Mouse (Mus musculus) cerebellum, postnatal 36 days (tissue): ENCODE measurements around the gene Rxra.

Experiments used
- DNase-seq, 2 experiments: peaks; one replicate each; pipeline ENCODE4 v3.0.0; 2021 to 2022; ENCODE audit warnings: mixed read lengths in 2 of 2

The Rxra gene

GRCm38 (mm10) chr2:27740091-27740608 is 63.9 kb downstream of the Rxra start:
- peak; percentile 31 to 39 for DNase-seq

DNA sequence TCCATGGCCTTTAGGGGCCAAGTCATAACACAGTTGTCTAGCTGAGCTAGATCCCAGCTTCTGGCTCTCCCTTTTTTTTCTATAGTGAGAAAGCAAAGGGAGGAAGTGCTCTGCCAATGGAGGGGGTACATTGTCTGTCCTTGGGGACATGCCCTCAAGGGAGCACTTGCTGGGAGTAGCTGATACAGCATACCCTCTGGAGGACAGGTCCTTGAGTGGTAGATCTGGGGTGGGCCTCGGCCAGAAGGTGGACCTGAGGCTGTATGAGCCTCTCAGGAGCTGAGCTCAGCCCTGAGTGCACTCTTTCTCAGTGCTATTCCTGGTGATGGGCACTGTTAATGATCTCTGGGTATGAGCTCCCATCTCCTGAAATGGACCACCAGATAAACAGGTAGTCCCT is 66.9 kb downstream of the Rxra start:
- no peak for DNase-seq

- DNase-seq: no peak
These were observed 67.8 kb downstream of the Rxra start for GRCm38 (mm10) chr2:27743863-27744611.

DNA sequence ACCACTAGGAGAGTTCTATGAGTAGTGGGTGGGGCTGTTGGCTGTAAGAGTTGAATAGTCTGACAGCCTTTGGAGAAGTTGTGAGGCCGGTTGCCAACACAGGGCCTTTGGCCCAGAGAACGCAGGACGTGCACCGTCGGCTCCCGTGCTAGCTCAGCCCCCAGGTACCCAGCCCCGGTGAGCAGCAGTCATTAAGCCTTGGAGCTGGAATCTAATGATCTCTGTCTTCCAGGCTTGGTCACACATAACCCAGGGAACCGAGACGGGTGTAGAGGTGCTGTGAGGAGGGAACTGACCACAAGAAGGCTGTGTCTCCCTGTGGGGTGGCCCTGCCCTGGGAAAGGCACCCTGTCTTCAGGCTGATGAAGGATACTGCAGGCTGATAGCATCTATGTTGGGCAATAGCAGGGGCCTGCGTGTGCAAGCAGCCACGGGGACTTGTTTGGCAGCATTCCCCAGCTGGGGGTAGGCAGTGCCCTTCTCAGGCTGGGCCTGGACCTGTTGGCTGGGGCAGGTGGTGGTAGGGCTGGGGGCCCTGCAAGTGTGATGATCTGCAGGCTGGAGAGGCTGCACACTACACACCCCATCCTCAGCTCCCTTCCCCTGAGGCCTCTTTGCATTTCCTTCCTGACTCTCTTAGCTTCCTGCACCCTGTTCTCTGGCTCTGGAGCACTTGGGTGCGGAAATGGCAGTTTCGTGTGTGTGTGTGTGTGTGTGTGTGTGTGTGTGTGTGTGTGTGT is 68.5 kb downstream of the Rxra start:
- DNase-seq: no peak

DNA sequence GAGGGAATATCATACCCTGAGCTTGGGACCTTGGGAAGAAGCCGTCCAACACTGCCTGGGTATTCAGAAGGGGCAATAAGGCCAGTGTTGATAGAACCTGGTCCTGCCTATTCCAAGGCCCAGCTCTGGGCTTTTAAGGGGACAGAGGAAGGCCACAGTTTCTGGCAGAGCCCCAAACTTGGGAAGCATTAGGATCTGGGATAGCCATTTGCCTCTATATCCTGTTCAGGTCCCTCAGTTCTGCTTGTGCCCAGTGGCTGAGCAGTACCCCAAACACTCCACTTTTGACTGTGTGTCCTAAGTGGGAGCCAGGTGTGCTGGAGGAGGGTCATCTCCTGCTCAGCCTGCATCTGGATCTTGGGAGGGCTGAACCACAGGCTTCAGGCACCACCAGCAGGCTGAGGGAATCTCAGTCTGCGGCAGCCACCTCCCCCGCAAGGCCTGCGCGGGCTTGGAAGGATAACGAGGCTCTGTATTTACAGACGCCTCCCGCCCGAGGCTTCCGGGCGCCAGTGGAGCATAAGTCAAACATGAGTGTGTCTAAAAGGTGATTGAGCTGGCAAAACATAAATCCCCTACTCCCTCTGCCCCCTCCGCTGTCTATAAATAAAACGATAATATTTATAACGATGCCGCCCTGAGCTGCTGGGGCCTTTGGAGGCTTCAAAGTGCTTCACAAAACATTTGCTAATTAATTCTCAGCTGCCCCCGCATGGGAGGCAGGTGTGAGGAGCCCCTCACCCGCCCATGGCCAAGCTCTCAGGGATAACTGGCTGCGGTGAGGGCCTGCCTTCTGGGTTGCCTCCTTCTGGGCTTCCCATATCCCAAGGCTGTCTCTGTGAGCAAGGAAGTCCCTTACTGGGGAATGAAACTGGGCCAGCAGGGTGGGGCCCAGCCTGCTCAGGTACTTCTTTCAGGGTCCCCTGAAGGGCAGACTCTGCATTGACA is 69.7 kb downstream of the Rxra start:
- no peak for DNase-seq

DNA sequence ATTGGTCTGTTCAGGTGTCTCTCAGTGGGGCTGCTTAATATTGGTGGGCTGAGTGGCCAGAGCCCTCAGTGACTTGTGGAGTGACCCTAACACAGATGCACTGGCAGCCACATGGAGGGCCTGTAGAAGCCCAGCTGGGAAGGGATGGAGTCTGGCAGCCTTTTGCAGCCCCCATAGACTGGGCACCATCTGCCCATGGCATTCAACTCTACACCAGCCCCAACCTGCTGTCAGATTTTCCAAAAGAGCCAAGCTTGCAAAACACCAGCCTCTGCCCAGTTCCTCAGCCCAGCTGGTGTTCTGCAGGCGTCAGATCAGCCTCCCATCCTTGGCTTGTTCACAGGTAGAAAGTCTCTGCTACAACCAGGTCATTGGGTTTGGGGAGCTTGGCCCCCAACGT is 70.6 kb downstream of the Rxra start:
- DNase-seq: no peak

DNA sequence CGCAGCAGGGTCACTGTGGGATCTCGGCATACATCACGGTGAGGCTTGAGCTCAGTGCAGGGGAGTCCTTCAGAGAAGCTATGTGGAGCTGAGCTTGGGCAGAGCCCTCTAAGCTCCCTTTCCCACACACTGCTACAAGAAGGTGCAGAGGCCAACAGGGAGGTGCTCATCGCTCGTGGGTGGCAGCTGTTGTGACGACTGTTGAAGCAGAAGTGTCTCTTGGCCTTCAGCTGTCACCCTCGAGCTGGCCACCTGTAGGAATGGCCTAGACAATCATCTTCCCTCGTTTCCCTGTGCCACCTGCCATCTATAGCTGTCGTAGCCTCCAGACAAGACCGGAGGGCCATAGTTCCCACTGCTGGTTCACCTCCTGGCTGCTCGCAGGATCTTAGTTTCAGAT is 72.7 kb downstream of the Rxra start:
- no peak for DNase-seq

DNA sequence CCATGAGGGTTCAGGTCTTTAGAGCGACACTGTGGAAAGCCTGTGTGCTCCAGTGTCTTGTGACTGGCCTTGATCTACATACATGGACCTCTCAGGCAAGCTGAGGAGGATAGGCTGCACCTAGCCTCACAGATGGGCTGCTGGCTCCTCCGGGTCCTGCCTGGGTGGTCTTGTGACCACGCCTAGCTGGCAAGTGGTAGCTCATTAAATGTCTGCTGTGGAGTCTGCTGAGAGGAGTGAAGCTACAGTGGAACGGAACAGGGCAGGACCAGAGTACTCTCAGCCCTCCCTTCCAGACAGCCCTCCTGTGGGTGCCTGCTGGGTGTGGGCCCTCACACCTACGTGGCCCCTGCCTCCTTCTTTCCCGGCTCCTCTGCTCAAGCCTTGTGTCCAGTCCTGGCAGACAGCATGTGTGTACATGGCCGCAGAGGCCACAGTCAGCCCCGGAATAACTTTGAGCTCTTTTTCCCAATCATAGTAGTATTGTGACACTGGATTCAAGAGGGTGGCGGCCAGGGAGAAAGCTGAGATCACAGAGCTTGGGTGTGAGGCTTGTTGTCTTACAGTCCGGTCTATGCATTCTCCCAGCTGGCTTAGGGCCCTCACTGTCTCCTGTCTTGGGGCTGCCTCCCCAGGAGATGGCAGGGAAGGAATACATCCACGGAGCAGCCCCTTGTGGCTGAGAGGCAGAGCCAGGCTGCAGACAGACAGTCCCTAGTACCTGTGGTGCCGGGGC is 74.3 kb downstream of the Rxra start:
- no peak for DNase-seq

DNA sequence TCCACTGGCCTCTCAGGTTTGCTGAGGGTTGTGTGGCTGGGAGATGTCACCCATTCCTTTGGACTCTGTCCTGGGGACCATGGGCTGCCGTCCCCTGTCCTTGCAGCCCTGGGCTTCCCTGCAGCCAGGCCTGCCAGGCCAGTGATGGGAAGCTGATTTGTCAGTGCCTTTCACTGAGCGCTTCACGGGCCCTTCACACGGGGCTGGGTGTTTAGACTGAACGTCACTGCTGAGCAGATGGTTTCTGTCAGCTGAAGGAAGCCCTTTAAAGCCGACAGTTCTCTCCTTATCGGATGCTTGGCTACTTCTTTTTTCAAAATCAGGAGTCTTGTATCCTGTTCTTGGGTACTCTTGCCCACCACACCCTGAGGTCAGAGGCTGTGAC is 74.9 kb downstream of the Rxra start:
- DNase-seq: no peak

- no peak for DNase-seq
These were observed 75.6 kb downstream of the Rxra start for GRCm38 (mm10) chr2:27751803-27752202.

DNA sequence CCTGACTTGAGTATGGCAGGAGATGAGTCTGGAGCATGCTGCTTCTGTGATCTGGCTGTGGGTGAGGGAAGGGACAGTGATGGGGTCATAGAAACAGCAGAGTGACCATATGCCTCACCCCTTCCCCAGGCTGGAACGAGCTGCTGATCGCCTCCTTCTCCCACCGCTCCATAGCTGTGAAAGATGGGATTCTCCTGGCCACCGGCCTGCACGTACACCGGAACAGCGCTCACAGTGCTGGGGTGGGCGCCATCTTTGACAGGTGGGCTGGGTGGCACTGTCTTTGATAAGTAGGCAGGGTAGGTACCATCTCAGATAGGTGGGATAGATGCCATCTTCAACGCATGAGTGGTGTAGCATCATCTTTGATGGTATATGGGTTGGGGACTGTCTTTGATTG is 77.9 kb downstream of the Rxra start:
- no peak for DNase-seq

DNA sequence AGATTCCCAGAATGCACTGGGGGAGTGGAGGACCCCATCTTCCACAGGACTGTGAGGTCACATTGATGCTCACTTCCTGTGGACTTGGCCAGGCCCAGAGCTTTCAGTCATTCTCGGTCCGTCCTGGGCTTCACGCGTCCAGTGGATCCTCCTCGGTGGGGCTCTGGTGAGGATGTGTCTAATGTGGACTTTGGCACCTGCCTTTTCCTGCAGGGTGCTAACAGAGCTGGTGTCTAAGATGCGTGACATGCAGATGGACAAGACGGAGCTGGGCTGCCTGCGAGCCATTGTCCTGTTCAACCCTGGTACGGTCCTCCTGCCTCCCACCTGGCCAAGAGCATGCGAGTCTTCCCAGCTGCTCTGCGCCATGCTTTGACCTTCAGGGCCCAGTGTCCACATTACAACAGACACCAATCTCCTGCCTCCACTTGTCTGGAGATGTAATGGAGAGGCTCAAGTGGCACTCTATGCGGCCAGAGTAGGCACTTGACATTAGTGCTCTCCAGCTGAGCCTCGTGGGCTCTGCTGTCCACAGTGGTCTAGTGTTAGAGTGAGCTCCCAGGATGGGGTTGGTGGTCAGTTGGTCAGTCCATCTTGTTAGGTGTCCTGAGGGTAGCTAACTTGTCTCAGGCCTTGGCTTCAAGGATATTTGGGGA is 79.9 kb downstream of the Rxra start:
- DNase-seq: no peak

GRCm38 (mm10) chr2:27758414-27759301 is 82.4 kb downstream of the Rxra start:
- DNase-seq: peak; percentile 87 to 91

GRCm38 (mm10) chr2:27759431-27759830 is 83.2 kb downstream of the Rxra start:
- DNase-seq: no peak

DNA sequence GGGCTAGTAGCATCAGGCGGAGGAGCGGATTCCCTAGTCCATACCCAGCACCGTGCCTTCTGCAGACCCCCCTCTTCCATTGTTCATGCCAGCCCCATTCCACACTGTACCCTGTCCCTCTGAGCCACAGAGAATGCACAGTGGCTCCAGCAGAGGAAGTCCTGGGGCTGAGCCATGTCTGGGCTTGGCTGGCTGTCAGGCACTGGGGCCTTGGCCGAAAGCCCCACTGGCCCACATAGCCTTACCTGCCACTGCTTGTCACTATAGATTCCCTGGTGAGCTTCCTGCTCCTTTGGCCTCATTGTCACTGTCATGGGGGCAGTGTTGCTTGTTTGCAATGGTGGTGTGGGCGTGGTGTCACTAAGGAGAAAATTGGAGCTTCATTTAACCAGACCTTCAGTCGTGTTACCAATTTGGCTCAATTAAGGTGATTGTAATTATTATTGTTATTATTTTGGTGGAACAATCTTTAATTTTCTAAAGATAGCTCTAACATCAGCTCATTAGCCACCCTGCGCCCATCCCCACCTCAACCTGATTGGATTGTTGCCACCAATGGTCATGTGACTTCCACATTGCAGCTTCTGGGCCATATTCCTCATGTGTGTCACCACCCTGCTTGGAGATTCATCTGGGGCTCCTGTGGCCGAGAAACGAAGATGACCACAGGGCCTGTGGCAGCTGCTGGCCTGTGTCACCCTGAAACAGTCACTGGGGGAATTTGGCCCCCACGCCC is 85.2 kb downstream of the Rxra start:
- peak; percentile 56 to 60 for DNase-seq

DNA sequence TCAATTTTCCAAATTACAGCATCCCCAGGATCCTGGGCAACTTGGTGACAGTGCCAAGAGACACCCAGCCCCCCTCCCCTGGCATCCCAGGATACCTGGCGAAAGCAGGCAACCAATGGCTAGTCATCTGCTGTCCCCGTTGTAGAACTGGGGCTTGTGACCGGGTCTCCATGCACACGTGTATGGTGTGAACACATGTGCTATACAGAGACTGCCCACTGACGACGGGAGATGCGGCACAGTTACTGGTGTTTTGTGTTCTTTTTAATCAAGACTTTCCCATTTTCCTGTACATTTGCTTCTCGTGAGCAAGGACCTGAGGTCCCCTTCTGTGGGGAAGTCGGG is 85.7 kb downstream of the Rxra start:
- no peak for DNase-seq

GRCm38 (mm10) chr2:27762509-27762908 is 86.3 kb downstream of the Rxra start:
- DNase-seq: no peak

- no peak for DNase-seq
These were observed 86.9 kb downstream of the Rxra start for GRCm38 (mm10) chr2:27762920-27763780.
